Mouse (Mus musculus) NIH3T3 (cell line): ENCODE results near the gene Ctsf.
"Not testable (repeated sequence)": the region's sequence is repeated elsewhere in the genome, so short reads cannot be mapped to it uniquely, and the experiment has no call there.

ENCODE experiments used
- DNase-seq: peaks from one replicate; pipeline ENCODE4 v3.0.0-alpha.2; 2012; ENCODE audit warnings: low read depth

The Ctsf gene

DNA sequence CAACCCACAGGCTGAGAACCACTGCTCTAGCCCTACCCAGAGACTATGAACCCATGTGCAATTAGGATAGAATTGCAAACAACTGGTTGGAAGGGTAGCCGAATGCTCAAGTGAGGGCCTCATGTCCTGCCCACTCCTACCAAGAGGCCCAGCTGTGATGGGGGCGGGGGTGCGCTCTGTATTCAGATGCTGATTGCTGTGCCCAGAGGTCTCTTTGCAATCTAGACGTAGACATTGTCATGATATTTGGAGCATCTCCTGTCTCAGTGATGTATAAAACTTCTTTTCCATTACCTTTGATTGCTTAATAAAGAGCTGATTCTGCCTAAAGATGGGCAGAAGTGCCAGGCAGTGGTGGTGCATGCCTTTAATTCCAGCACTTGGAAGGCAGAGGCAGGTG is 5.1 kb upstream of the Ctsf start:
- DNase-seq = no peak

DNA sequence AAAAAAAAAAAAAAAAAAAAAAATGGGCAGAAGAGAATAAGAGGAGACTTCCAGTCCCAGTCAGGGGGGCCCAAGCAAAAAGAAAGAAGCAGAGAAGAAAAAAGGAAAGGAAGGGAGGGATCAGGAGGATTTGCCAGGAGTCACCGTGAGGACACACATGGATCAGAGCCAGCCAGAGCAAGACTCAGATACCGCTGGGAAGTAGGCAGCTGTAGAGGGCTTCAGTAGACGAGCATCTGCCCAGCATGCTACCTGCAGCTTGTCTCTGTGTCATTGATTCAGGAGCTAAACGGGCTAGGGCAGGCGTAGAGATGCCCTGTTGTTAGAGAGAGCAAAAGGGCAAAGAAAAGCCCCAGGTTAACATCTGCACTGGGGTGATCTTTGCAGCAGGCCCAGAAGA is 4.6 kb upstream of the Ctsf start:
- DNase-seq = no peak

DNA sequence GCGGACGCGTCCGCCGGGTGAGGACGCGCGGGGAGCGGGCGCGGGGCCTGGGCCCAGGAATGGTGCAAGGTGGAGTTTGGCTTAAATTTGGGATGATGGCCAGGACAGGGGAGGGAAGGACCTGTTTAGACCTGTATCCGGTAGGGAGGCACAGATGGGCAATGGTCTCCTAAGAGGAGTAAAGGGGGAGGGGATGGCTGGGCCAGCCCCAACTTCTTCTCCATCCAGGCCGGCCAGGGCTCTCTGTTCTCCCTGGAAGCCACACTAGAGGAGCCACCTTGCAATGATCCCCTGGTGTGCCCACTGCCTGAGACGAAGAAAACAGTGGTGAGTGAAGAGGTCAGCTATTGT is 515 bp downstream of the Ctsf start:
- DNase-seq = no peak

DNA sequence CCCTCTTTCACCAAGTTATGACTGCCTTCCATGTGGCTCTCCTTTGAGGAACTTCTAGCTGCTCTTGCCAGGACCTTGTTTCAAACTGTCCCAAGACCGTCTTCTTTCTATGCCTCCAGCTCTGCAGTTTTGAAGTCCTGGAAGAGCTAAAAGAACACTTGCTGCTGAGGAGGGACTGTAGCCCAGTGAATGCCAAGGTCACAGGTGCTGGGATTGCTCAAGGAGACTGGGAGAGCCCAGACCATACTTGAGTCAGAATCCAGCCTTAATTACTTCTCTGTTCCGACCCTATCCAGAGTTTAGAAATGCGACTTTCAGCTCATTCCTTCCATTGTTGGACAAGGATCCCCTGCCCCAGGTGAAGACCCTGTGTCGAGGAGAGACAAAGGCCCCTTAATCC is 1.0 kb downstream of the Ctsf start:
- no peak for DNase-seq

GRCm38 (mm10) chr19:4859081-4859480 is 4.2 kb downstream of the Ctsf start:
- peak; percentile 30 for DNase-seq

DNA sequence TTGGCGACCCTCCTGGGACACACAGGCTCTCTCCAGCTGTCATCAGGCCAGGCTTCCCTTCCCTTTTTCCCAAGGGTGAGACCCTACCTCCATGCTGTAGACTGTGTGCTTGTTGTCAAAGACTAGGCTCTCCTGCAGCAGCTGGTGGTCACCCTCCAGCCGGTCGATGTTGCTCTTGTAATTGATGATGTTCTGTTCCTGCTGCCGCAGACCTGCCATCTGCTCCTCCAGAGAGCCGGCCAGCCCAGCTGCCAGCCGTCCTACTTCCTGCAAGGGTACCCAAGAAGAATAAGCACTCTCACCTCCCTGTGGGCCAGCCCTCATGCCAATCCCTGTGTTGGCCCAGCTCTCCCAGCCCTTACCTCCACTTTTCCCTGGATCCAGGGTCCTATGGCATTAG is 8.1 kb downstream of the Ctsf start:
- no peak for DNase-seq

GRCm38 (mm10) chr19:4865147-4865546 is 10.2 kb downstream of the Ctsf start:
- peak; percentile 52 for DNase-seq

DNA sequence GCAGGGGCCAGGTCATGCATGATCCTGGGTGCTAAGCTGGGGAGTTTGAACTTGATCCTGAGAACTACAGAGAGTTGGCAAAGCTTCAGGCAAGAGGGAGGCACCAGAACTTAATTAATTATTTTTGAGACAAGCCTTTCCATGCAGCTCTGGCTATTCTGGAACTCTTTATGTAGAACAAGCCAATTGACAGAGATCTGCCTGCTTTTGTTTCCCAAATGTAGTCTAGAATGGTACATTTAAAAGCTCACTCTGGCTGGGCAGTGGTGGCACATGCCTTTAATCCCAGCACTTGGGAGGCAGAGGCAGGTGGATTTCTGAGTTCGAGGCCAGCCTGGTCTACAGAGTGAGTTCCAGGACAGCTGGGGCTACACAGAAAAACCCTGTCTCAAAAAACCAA is 19.7 kb downstream of the Ctsf start:
- not testable (repeated sequence) for DNase-seq

DNA sequence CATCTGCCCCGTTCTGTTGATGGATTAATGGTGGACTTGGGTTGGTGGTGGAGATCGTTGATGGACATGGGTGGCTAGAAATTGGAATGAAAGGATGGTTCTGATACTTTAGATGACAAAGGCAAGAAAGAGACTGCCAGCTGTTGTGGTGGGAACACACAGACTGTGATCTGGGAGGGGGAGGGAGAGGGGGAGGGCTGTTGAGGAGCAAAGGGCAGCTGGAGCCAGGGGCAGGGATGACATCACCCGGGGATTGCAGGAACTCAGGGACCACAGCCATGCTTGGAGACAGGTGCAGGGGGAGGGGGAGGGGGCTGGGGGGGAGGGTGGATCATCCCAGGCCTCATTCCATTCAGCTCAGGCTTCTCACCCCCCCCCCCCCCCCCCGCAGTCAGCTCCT is 21.3 kb downstream of the Ctsf start:
- DNase-seq = no peak

DNA sequence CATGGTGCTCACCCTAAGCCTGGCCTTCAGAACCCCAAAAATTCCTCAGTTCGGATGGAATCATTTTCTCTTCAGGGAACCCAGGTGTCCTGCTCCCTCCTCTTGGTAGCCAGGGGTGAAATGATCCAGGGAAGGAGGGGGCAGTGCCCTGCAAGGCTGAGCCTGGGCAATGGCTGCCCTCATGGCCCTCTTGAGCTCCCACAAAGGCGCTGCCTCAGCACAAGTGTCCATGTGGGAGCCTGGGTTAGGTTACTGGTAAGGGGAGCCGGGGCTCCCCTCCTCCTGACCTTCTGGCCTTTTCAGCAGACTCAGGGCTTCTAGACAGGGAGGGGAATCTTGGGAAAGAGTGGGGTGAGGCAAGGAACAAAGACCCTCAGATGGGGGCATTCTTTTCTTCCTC is 21.8 kb downstream of the Ctsf start:
- DNase-seq = no peak

- peak; percentile 80 for DNase-seq
These were observed 22.9 kb downstream of the Ctsf start, which contains the start of gene Actn3 for GRCm38 (mm10) chr19:4877785-4878184. Actn3 (minus strand) TSS chr19:4877909.

DNA sequence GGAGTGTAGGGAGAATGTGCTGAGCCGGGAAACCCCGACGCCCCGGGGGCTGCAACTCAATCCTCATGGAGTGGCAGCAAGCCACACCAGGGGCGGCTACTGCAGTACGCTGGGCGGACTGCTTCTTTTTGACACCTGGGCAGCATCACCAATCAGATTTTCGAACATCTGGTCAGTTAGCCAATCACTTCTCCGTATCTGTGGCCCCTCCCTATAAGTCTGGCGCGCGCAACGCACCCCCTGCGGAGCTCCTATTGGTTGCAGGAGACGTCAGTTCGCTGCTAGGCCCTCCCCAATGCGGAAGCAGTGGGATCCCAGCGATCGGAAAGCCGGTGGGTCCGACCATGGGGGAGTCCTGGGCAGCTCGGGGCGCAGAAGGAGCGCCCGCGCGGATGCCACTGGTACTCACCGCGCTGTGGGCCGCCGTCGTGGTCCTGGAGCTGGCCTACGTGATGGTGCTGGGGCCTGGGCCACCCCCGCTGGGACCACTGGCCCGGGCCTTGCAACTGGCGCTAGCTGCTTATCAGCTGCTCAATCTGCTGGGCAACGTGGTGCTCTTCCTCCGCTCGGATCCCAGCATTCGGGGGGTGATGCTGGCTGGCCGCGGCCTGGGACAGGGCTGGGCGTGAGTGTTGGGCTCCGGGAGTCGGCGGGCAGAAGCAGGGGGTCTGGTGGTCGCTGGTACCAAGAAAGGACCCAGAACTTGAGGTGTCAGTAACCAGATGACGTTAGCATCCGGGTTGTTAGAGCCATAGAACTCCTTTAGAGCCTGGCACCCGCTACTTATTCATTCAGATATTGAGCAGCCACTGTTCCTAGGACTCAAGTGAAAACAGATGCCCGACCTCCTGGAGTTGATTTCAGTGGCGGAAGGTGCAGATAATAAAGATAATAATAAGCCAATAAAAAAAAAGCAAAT is 23.7 kb downstream of the Ctsf start, which contains the start of gene Zdhhc24:
TSS of gene Zdhhc24 (plus strand) at position 264 of the 919 bp plus-strand sequence.
- DNase-seq = peak; percentile 97

DNA sequence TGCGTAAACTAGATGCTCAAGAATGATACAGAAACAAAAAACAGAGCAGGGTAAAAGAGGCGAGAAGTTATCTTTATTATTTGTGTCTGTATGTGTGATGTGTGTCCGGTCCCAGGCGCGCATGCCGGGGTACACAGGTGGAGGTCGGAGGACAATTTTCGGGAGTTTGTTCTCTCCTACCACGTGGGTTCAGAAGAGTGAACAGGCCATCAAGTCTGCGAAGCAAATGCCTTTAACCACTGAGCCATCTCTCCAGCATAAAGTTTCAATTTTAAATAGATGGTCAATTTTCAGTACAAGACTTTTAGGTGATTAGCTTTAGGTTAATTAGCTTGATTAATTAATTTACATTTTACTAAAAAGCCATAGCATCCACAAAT is 24.4 kb downstream of the Ctsf start:
- no peak for DNase-seq

DNA sequence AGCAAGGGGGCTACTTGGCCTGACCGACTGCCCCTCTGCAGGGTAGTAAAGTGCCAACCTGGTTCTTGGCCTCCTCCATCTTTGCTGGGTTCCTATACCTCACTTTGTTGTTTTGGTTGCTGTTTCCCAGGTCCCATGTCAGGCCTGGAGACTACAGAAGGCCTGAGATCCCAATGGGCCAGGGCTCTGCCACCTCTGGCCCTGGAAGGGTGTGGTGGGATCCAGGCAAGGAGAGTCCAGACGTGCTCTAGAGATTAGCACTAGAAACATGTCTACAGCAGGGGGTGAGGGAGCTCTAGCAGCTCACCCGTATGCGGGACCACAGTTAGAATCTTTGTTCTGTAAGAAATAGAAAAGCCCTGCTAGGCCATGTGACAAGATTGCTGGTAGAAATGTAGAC is 29.0 kb downstream of the Ctsf start:
- no peak for DNase-seq

- no peak for DNase-seq
These were observed 34.9 kb downstream of the Ctsf start for GRCm38 (mm10) chr19:4889791-4890190.

GRCm38 (mm10) chr19:4891798-4892197 is 36.9 kb downstream of the Ctsf start:
- no peak for DNase-seq

DNA sequence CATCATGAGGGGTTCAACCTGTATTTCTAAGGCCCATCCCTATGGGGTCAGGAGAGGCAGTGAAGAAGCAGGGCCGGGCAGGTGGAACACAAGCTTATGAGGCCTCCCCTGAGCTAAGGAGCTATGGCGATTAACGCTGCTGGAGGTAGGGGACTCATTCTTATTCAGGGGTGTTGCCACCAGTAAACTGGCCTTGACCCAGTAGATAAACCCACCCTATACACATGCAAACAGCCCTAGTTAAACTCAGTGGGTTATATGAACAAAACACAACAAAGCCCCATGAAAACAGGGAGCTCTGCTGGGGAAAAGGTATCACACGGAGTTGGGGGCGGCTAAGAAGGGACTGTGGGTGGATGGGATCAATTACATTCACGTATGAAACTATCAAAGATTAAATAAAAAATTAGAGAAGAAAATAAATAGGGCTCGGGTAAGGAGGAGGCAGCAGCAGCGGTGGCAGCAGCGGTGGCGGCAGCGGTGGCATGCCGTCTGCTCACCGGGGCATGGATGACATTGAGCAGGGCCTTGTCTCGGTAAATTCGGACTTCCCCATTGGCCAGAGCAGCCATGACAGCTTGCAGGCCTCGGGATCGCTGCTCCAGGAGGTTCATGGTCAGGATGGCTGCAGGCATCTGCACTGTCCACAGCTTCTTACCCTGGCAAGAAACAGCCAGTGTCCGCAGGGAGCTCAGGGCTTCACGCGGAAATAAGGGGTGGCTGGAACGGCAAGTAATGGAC is 42.0 kb downstream of the Ctsf start:
- DNase-seq = no peak

DNA sequence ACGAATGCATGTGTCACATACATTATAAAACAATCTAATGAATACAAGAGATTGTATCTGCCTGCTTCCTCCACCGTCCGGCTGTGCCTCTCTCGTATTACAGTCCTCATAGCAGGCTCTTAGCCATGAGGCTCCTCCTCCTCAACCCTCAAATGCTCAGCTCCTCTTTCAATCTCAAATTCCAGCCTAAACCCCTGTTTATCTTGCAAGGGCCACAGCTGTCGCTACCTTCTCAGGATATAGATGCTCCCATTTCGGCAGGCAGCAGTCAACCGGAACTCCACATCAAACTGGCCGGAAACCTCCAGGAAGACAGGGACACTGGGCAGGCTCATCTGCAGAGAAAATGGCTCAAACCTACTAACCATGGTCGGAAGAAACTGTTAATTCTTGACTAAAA is 44.0 kb downstream of the Ctsf start:
- no peak for DNase-seq

DNA sequence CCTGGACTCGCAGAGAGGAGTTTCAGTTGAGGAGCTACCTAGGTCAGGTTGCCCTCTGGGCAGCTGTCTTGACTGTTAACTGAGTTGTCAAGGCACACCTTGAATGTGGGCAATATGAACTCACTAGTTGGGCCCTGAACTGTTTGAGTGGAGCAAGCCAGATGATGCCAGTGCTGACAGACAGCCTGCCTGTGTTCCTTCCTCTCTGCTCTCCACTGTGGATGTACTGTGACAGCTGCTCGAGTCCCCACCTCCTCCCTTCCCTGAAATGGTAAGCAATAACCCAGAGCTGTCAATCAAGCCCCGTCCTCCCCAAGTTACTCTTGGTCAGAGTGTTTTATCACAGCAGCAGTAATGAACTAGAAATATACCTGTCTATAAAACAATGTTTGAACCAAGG is 45.0 kb downstream of the Ctsf start:
- no peak for DNase-seq

GRCm38 (mm10) chr19:4905979-4906794 is 51.3 kb downstream of the Ctsf start, which contains the start of gene Bbs1:
Bbs1 (minus strand) TSS chr19:4906628.
- DNase-seq = peak; percentile 93

- DNase-seq = peak; percentile 59
These were observed 53.2 kb downstream of the Ctsf start for GRCm38 (mm10) chr19:4908107-4908506.

DNA sequence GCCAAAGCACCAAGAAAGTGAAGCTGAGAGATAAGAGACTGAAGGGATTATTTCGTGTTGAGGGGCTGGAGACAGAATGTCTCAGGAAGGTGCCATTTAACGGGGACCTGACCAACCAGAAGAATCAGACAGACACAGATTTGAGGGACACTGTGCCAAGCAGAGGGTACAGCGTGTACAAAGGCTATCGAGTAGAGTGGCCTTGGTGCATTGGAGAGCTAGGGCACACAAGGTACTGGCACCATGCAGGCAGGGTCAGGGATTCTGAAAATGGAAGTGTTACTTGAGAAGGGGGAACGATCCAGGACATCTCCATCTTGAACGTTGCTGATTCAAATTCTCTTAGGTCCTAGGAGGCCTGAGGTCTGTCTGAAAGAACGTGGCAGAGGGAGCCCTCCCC is 54.4 kb downstream of the Ctsf start:
- no peak for DNase-seq
